Mouse (Mus musculus): ENCODE measurements around the gene Srm. TPM values are rescaled to one million over a fixed set of nuclear protein-coding genes. Genes with fewer than 3 reads are reported as not detected.
A peak's percentile ranks its signal among the peaks of the same experiment; 100 is the strongest.

The Srm gene
- polyA plus RNA-seq, 1 experiment from 2014 or later, result 242 TPM

DNA sequence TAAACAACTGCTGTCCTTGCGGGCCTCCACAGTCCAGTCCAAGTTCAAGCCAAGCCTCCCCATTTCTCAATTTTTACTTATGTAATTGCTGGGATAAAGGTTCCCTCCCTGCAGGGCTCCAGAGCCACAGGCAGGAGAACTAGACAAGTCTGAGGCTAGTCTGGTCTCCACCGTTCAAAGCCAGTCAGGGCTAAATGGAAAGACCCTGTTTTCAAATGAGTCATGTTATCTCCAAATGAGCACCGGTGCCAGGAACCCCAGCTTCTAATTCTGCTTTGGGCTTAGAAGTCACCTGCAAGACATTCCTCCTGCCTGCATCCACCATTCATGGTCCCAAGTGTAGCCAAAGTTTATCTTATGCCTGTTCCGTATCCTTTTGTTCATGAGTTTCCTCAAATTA is 10.6 kb downstream of the Srm start:
- ATAC-seq (ENCODE audit: insufficient number of reproducible peaks, low FRiP score, low TSS enrichment, low read depth), result no peak
- Histone ChIP-seq H3K4me3 (replicated peaks) (no peak overlapping the region), H3K4me1 (no peaks in the 10 kb centered on the region; the same call in 1 of the 2 replicates), H3K27me3 (no peaks in the 10 kb centered on the region), H3K9ac (no peak overlapping the region), H3K9me3 (replicated peaks) (no peaks in the 10 kb centered on the region), H3K27ac (replicated peaks) (no peak overlapping the region), H3K4me2 (replicated peaks) (no peak overlapping the region), H3K36me3 (peaks cover 26% of the 10 kb centered on the region)
- 78% methylated on average over 4 of the region's 4 CpGs for WGBS

DNA sequence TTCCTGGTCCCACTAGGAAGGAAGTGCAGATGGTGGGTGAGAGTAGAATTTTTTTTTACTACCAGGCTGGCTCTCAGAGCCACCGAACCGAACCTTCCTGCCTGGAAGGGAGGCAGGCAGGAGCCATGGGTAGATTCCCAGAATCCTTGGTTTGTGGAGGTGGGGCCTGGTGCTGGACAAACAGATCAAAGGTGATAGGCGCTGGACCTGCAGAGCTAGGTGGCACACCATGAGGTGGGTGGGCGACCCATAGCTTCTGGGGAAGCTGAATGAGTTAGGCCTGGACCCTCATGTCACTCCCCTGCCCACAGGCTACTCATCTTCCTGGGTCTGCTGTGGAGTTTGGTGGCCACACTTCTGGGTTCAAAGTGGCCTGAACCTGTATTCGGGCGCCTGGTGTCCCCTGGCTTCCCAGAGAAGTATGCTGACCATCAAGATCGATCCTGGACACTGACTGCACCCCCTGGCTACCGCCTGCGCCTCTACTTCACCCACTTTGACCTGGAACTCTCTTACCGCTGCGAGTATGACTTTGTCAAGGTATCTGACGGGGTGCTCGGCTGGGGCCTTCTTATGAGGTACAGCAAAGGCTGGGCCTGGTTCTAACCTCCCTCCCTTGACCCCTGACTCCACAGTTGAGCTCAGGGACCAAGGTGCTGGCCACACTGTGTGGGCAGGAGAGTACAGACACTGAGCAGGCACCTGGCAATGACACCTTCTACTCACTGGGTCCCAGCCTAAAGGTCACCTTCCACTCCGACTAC is 11.2 kb downstream of the Srm start, which contains the start of gene Masp2:
TSS of gene Masp2 (plus strand) at position 198 of the 764 bp plus-strand sequence.
- Histone ChIP-seq H3K27me3 (no peaks in the 10 kb centered on the region), H3K9me3 (replicated peaks) (no peaks in the 10 kb centered on the region), H3K4me2 (replicated peaks) (no peak within 1 kb of the TSS), H3K4me3 (replicated peaks) (no peak within 1 kb of the TSS), H3K9ac (no peak within 1 kb of the TSS), H3K36me3 (peaks cover 20% of the 10 kb centered on the region), H3K27ac (replicated peaks) (no peak within 1 kb of the TSS; the same call in 1 of the 2 replicates), H3K4me1 (no peaks in the 10 kb centered on the region; the same call in 1 of the 2 replicates)
- 87% methylated on average over 14 of the region's 14 CpGs for WGBS
- no peak for ATAC-seq (ENCODE audit: insufficient number of reproducible peaks, low FRiP score, low TSS enrichment, low read depth)

DNA sequence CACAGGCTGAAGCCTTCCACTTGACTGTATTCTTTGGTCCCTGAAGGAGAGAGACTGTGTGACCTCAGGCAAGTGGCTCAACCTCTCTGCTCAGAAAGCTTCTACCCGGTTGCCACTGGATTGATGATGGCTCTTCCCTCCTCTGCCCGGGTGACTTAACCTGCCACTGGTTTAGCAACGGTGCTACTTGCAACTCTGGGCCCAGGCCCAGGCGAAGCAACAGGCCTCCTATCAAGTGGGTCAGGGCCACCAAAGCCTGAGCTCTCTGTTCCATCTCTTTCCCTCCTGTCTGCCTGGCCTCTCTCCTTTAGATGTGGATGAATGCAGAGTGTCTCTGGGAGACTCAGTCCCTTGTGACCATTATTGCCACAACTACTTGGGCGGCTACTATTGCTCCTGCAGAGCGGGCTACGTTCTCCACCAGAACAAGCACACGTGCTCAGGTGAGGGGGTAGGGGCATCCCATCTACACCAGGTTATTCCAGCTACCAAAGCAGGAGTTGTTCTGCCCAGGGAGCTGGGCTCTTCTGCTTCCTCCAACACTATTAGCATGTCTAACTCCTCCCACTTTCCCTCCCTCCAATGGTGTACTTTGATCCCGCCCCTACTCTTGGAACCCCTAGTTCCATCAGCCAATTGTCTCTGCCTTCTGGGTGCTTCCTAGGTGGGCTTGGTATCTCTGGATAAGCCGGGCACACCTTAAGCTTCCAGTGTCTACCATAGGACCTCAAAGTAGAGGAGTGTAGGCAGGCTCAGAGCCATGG is 12.3 kb downstream of the Srm start:
- Histone ChIP-seq H3K4me2 (replicated peaks) (0 out of 2 replicates have a peak overlapping the region, but pooled peaks have one; percentile 15), H3K36me3 (peaks cover 10% of the 10 kb centered on the region), H3K9me3 (replicated peaks) (no peaks in the 10 kb centered on the region), H3K9ac (no peak overlapping the region), H3K27ac (replicated peaks) (peak overlapping the region; percentile 55; the same call in 1 of the 2 replicates), H3K4me1 (no peaks in the 10 kb centered on the region; the same call in 1 of the 2 replicates), H3K27me3 (no peaks in the 10 kb centered on the region), H3K4me3 (replicated peaks) (no peak overlapping the region)
- WGBS, result 66% methylated on average over 10 of the region's 10 CpGs
- peak; percentile 7; the same call in 1 of the 2 replicates for ATAC-seq (ENCODE audit: insufficient number of reproducible peaks, low FRiP score, low TSS enrichment, low read depth)

DNA sequence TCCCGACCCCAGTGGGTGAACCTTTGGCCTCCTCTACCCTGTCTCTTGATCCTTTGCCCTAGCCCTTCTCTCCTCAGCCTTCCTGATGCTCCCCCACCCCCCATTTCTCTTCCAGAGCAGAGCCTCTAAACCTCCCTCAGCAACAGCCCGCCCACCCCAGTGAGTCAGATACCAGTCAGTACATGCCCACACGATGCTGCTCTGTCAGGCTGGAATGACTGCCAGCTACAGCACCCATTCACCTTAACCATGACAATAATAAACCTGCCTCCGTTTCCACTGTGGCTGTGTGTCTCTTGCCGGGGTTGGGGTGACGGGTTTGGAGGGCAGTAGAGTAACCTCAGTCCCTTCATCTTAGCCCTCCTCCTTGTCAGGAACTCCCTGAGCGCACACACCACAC is 12.8 kb downstream of the Srm start:
- H3K27me3 ChIP-seq, result no peaks in the 10 kb centered on the region
- H3K36me3 ChIP-seq, result peaks cover 4% of the 10 kb centered on the region; the same call in 1 of the 2 replicates
- no peak overlapping the region for H3K9ac ChIP-seq
- no peak overlapping the region for H3K4me3 ChIP-seq (replicated peaks)
- 0 out of 2 replicates have a peak overlapping the region, but pooled peaks have one; percentile 15 for H3K4me2 ChIP-seq (replicated peaks)
- H3K27ac ChIP-seq (replicated peaks), result peak overlapping the region; percentile 55; the same call in 1 of the 2 replicates
- H3K9me3 ChIP-seq (replicated peaks), result no peaks in the 10 kb centered on the region
- H3K4me1 ChIP-seq, result no peaks in the 10 kb centered on the region; the same call in 1 of the 2 replicates
- ATAC-seq (ENCODE audit: insufficient number of reproducible peaks, low FRiP score, low TSS enrichment, low read depth), result 0 out of 2 replicates have a peak, but pooled peaks have one; percentile 35
- 53% methylated on average over 7 of the region's 7 CpGs for WGBS

DNA sequence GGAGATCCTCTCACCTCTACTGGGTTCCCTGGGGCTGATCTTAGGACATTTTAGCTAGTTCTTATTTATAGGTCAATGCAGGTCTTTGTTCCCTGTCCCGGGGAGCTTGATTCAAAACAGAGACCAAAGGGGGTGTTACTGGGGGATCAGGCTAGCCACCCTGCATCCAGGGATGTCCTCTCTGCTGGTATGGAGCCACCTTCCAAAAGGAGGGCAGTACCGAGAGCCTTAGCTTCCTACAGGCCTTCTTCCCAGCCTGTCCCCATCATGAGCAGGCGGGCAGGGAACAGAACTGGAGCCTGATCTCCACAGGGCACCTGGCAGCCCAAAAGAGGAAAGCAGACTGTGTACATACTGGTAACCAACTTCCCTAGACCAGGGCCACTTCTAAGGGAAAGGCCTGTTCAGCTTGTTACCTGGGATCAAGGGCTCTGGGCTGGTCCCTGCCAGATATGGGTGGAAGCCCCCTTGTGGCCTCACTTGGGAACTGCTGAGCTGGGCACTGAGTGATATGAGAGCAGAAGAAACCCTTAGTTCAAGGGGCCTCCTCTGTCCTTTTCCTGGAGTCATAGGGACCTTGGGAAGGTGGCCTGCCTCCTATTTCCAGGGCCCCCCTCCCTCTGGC is 13.3 kb downstream of the Srm start:
- Histone ChIP-seq H3K9ac (no peak overlapping the region), H3K4me3 (replicated peaks) (no peak overlapping the region), H3K27me3 (no peaks in the 10 kb centered on the region), H3K4me1 (no peaks in the 10 kb centered on the region; the same call in 1 of the 2 replicates), H3K27ac (replicated peaks) (peak overlapping the region; percentile 40; the same call in 1 of the 2 replicates), H3K9me3 (replicated peaks) (no peaks in the 10 kb centered on the region), H3K4me2 (replicated peaks) (no peak overlapping the region), H3K36me3 (no peaks in the 10 kb centered on the region)
- 71% methylated on average over 3 of the region's 3 CpGs for WGBS
- no peak for ATAC-seq (ENCODE audit: insufficient number of reproducible peaks, low FRiP score, low TSS enrichment, low read depth)

GRCm38 (mm10) chr4:148607758-148608157 is 16.5 kb downstream of the Srm start:
- Histone ChIP-seq H3K36me3 (0 out of 2 replicates have a peak, but pooled peaks cover 2% of the 10 kb centered on the region), H3K9ac (no peak overlapping the region), H3K9me3 (replicated peaks) (no peaks in the 10 kb centered on the region), H3K4me3 (replicated peaks) (no peak overlapping the region), H3K4me1 (no peaks in the 10 kb centered on the region; the same call in 1 of the 2 replicates), H3K27me3 (no peaks in the 10 kb centered on the region), H3K27ac (replicated peaks) (no peak overlapping the region), H3K4me2 (replicated peaks) (no peak overlapping the region)
- WGBS, result 21% methylated on average over 5 of the region's 5 CpGs
- ATAC-seq (ENCODE audit: insufficient number of reproducible peaks, low FRiP score, low TSS enrichment, low read depth), result no peak

DNA sequence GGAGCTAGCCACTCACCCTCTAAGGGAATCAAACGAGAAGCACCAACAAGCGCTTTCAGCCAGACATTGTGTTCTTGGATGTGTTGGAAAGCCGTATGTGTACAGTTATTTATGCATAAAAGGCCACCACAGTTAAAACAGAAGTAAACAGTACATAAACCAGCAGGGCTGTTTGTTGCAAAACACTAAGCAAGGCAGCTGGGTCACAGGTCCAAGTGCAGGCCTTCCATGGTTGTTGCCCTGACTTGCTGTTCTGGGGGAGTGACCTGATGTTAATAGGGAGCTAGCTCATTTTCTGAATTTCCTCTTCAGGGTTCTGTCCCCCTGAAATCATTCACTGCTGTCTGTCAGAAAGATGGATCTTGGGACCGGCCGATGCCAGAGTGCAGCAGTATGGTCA is 18.5 kb downstream of the Srm start:
- 87% methylated on average over 5 of the region's 5 CpGs for WGBS
- 0 out of 2 replicates have a peak, but pooled peaks cover 7% of the 10 kb centered on the region for H3K4me1 ChIP-seq
- H3K4me2 ChIP-seq (replicated peaks), result no peak overlapping the region
- no peak overlapping the region for H3K27ac ChIP-seq (replicated peaks)
- H3K4me3 ChIP-seq (replicated peaks), result no peak overlapping the region
- H3K9me3 ChIP-seq (replicated peaks), result no peaks in the 10 kb centered on the region
- peaks cover 20% of the 10 kb centered on the region for H3K36me3 ChIP-seq
- no peak for ATAC-seq (ENCODE audit: insufficient number of reproducible peaks, low FRiP score, low TSS enrichment, low read depth)
- no peaks in the 10 kb centered on the region for H3K27me3 ChIP-seq
- H3K9ac ChIP-seq, result no peak overlapping the region

DNA sequence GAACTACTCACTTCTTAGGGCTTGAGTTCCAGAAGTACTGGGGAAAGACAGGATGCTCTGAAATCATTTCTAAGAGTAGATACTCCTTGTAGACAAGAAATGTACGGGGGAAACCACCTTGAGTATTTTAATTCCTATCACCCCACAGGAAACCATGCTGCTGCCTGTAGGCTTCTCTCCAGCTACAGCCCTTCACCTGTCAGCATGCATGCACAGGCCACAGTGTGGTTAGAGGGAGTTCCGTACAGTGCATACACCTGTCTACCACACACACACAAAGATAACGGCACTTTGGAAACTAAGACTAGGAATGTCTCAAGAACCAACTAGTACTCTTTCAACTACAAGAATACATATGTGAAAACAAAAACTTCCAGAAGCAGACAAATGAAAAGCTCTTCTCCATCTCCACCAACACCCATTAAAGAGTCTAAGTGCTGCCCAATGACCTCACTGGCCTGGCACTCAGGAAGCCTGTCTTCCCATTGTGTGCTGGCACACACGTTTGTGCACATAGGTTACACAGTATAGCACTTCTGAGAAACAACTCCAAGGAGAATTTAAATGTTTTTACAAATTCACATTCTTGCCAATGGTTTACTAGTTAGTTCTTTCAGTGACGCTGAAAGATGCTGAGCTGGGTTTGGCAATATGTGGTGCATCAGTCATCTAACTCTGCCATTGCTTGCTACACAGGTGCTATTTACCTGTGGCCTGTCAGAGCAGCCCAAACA is 19.5 kb downstream of the Srm start:
- Histone ChIP-seq H3K36me3 (peaks cover 30% of the 10 kb centered on the region), H3K4me2 (replicated peaks) (no peak overlapping the region), H3K9me3 (replicated peaks) (no peaks in the 10 kb centered on the region), H3K4me3 (replicated peaks) (no peak overlapping the region), H3K27ac (replicated peaks) (no peak overlapping the region), H3K4me1 (0 out of 2 replicates have a peak, but pooled peaks cover 7% of the 10 kb centered on the region), H3K9ac (no peak overlapping the region), H3K27me3 (no peaks in the 10 kb centered on the region)
- no peak for ATAC-seq (ENCODE audit: insufficient number of reproducible peaks, low FRiP score, low TSS enrichment, low read depth)
- WGBS, result 64% methylated on average over 5 of the region's 5 CpGs

GRCm38 (mm10) chr4:148612557-148612956 is 21.3 kb downstream of the Srm start:
- Histone ChIP-seq H3K9ac (no peak overlapping the region), H3K4me1 (0 out of 2 replicates have a peak, but pooled peaks cover 7% of the 10 kb centered on the region), H3K4me3 (replicated peaks) (no peak overlapping the region), H3K36me3 (peaks cover 44% of the 10 kb centered on the region), H3K4me2 (replicated peaks) (no peak overlapping the region), H3K9me3 (replicated peaks) (no peaks in the 10 kb centered on the region), H3K27ac (replicated peaks) (no peak overlapping the region), H3K27me3 (no peaks in the 10 kb centered on the region)
- no peak for ATAC-seq (ENCODE audit: insufficient number of reproducible peaks, low FRiP score, low TSS enrichment, low read depth)
- WGBS, result 64% methylated on average over 4 of the region's 4 CpGs

- 0 out of 2 replicates have a peak, but pooled peaks cover 7% of the 10 kb centered on the region for H3K4me1 ChIP-seq
- no peaks in the 10 kb centered on the region for H3K9me3 ChIP-seq (replicated peaks)
- H3K4me2 ChIP-seq (replicated peaks), result no peak overlapping the region
- 83% methylated on average over 9 of the region's 9 CpGs for WGBS
- no peak overlapping the region for H3K9ac ChIP-seq
- H3K4me3 ChIP-seq (replicated peaks), result no peak overlapping the region
- peaks cover 51% of the 10 kb centered on the region for H3K36me3 ChIP-seq
- ATAC-seq (ENCODE audit: insufficient number of reproducible peaks, low FRiP score, low TSS enrichment, low read depth), result no peak
- H3K27me3 ChIP-seq, result no peaks in the 10 kb centered on the region
- no peak overlapping the region for H3K27ac ChIP-seq (replicated peaks)
Measured at GRCm38 (mm10) chr4:148613738-148614137, 22.4 kb downstream of the Srm start.

Data from embryonic facial prominence, embryonic 15.5 days (tissue).